ENCODE assay signal across 15 mouse cellular contexts in genomic region chr2:30697851-30698250, GRCm38 (mm10).
DNase-seq lines count a peak whose midpoint lies in the region; ATAC-seq lines count a peak whose summit lies in the region.
"Had no signal": no experiment of that assay in that cellular context is flagged by ENCODE, and none has a peak within 500 bp of the region (broad histone marks: within the 10 kb centered on the region; RNA-seq: fewer than 3 reads in every experiment).

No protein-coding gene starts in this region.

- DNase-seq in forebrain, embryonic 14.5 days (ENCODE audit: low spot score): no peak
- no peak for DNase-seq in kidney, postnatal 25 days
- DNase-seq in right cerebral cortex, postnatal 14 days: no peak
- DNase-seq: embryo, embryonic 11 days; gastrocnemius, adult 2 months; kidney, postnatal 4 days; layer of hippocampus, postnatal 36 days; lung, postnatal 4 days; thymus, adult 2 months had no signal

- WGBS in forebrain, embryonic 13.5 days: 85% methylated on average over 2 of the region's 2 CpGs
- WGBS in forebrain, embryonic 14.5 days: 82% methylated on average over 2 of the region's 2 CpGs
- WGBS in kidney, embryonic 15.5 days: 73% methylated on average over 2 of the region's 2 CpGs
- 82% methylated on average over 2 of the region's 2 CpGs for WGBS in embryonic facial prominence, embryonic 13.5 days
- WGBS in hindbrain, embryonic 16.5 days: 65% methylated on average over 2 of the region's 2 CpGs

- peak overlapping the region; percentile 36; the same call in 1 of the 2 replicates for H3K27ac ChIP-seq in forebrain, embryonic 13.5 days
- H3K27ac ChIP-seq in forebrain, embryonic 14.5 days (ENCODE audit: low read depth, low read length): no peak overlapping the region
- H3K27ac ChIP-seq in kidney, embryonic 15.5 days: 0 out of 2 replicates have a peak overlapping the region, but pooled peaks have one; percentile 82
- no peak overlapping the region for H3K27ac ChIP-seq in embryonic facial prominence, embryonic 13.5 days
- peak overlapping the region; percentile 18; the same call in 1 of the 2 replicates for H3K27ac ChIP-seq in hindbrain, embryonic 16.5 days (ENCODE audit: low read depth, low read length)
- H3K27ac ChIP-seq: gastrocnemius, adult 2 months; liver, embryonic 14.5 days had no signal

- no peak overlapping the region for H3K9ac ChIP-seq in forebrain, embryonic 13.5 days
- H3K9ac ChIP-seq in forebrain, embryonic 14.5 days (ENCODE audit: low read length): no peak overlapping the region
- no peak overlapping the region for H3K9ac ChIP-seq in kidney, embryonic 15.5 days
- 0 out of 2 replicates have a peak overlapping the region, but pooled peaks have one; percentile 21 for H3K9ac ChIP-seq in embryonic facial prominence, embryonic 13.5 days
- H3K9ac ChIP-seq in hindbrain, embryonic 16.5 days (ENCODE audit: low read depth, low read length): peak overlapping the region; percentile 16; the same call in 1 of the 2 replicates
- H3K9ac ChIP-seq: liver, embryonic 14.5 days had no signal

- no peak for ATAC-seq in forebrain, embryonic 13.5 days
- no peak for ATAC-seq in forebrain, embryonic 14.5 days
- ATAC-seq in kidney, embryonic 15.5 days (replicated peaks; ENCODE audit: low FRiP score): no peak
- ATAC-seq in embryonic facial prominence, embryonic 13.5 days (ENCODE audit: insufficient number of reproducible peaks, insufficient read depth, low FRiP score, low TSS enrichment, low read depth): no peak
- ATAC-seq in hindbrain, embryonic 16.5 days: no peak
- ATAC-seq: inflammation-experienced regulatory T-cells, adult 6 months had no signal

- peaks cover 52% of the 10 kb centered on the region for H3K4me1 ChIP-seq in forebrain, embryonic 13.5 days
- peaks cover 24% of the 10 kb centered on the region for H3K4me1 ChIP-seq in forebrain, embryonic 14.5 days (ENCODE audit: control insufficient read depth, insufficient read depth, low read length)
- H3K4me1 ChIP-seq in kidney, embryonic 15.5 days: peaks cover 76% of the 10 kb centered on the region
- H3K4me1 ChIP-seq in embryonic facial prominence, embryonic 13.5 days: peaks cover 43% of the 10 kb centered on the region
- H3K4me1 ChIP-seq in hindbrain, embryonic 16.5 days (ENCODE audit: control insufficient read depth, insufficient read depth, low read depth, low read length): peaks cover 39% of the 10 kb centered on the region

- H3K27me3 ChIP-seq in forebrain, embryonic 13.5 days: no peaks in the 10 kb centered on the region
- no peaks in the 10 kb centered on the region for H3K27me3 ChIP-seq in forebrain, embryonic 14.5 days (replicated peaks; ENCODE audit: control insufficient read depth, insufficient read depth, low read length)
- no peaks in the 10 kb centered on the region for H3K27me3 ChIP-seq in kidney, embryonic 15.5 days
- H3K27me3 ChIP-seq in embryonic facial prominence, embryonic 13.5 days: no peaks in the 10 kb centered on the region
- no peaks in the 10 kb centered on the region for H3K27me3 ChIP-seq in hindbrain, embryonic 16.5 days (replicated peaks; ENCODE audit: control insufficient read depth, insufficient read depth, low read length)

- no peaks in the 10 kb centered on the region for H3K36me3 ChIP-seq in forebrain, embryonic 13.5 days (ENCODE audit: poor library complexity, severe bottlenecking)
- H3K36me3 ChIP-seq in forebrain, embryonic 14.5 days (ENCODE audit: control insufficient read depth, insufficient read depth, low read length): no peaks in the 10 kb centered on the region
- H3K36me3 ChIP-seq in kidney, embryonic 15.5 days: no peaks in the 10 kb centered on the region
- no peaks in the 10 kb centered on the region for H3K36me3 ChIP-seq in embryonic facial prominence, embryonic 13.5 days
- no peaks in the 10 kb centered on the region for H3K36me3 ChIP-seq in hindbrain, embryonic 16.5 days (ENCODE audit: control insufficient read depth, insufficient read depth, low read length)

- H3K9me3 ChIP-seq in forebrain, embryonic 13.5 days (replicated peaks): no peaks in the 10 kb centered on the region
- no peaks in the 10 kb centered on the region for H3K9me3 ChIP-seq in forebrain, embryonic 14.5 days (replicated peaks; ENCODE audit: control insufficient read depth, low read length)
- H3K9me3 ChIP-seq in kidney, embryonic 15.5 days (replicated peaks): no peaks in the 10 kb centered on the region
- H3K9me3 ChIP-seq in embryonic facial prominence, embryonic 13.5 days: no peaks in the 10 kb centered on the region
- no peaks in the 10 kb centered on the region for H3K9me3 ChIP-seq in hindbrain, embryonic 16.5 days (ENCODE audit: control insufficient read depth, low read length)

- H3K4me2 ChIP-seq in forebrain, embryonic 13.5 days: no peak overlapping the region
- H3K4me2 ChIP-seq in forebrain, embryonic 14.5 days (ENCODE audit: low read length): no peak overlapping the region
- H3K4me2 ChIP-seq in kidney, embryonic 15.5 days: no peak overlapping the region
- no peak overlapping the region for H3K4me2 ChIP-seq in embryonic facial prominence, embryonic 13.5 days
- no peak overlapping the region for H3K4me2 ChIP-seq in hindbrain, embryonic 16.5 days (ENCODE audit: low read length)

- no peak overlapping the region for H3K4me3 ChIP-seq in forebrain, embryonic 13.5 days
- no peak overlapping the region for H3K4me3 ChIP-seq in forebrain, embryonic 14.5 days (ENCODE audit: low read depth, low read length)
- no peak overlapping the region for H3K4me3 ChIP-seq in kidney, embryonic 15.5 days (replicated peaks)
- H3K4me3 ChIP-seq in embryonic facial prominence, embryonic 13.5 days: no peak overlapping the region
- no peak overlapping the region for H3K4me3 ChIP-seq in hindbrain, embryonic 16.5 days (ENCODE audit: low read length)
- H3K4me3 ChIP-seq: gastrocnemius, adult 2 months had no signal

Comparison
In these comparisons a context has a peak if more than half of its experiments do, and no peak if none do; other contexts are left out.
1. H3K27ac ChIP-seq: peak in forebrain, embryonic 13.5 days (single experiment), kidney, embryonic 15.5 days (single experiment) and hindbrain, embryonic 16.5 days (single experiment); none in forebrain, embryonic 14.5 days (single experiment) and embryonic facial prominence, embryonic 13.5 days (single experiment).
2. H3K9ac ChIP-seq: peak in embryonic facial prominence, embryonic 13.5 days (single experiment) and hindbrain, embryonic 16.5 days (single experiment); none in forebrain, embryonic 13.5 days (single experiment), forebrain, embryonic 14.5 days (single experiment) and kidney, embryonic 15.5 days (single experiment).